Mouse (Mus musculus) embryo, embryonic 10 days (tissue): ENCODE measurements around the gene Il17c.

Source experiments
- DNase-seq: peaks from one replicate; pipeline ENCODE4 v3.0.0-alpha.2; 2015; ENCODE audit warnings: low spot score

Il17c gene

GRCm38 (mm10) chr8:122459218-122459900 is 37.5 kb downstream of the Il17c start:
- DNase-seq: no peak

GRCm38 (mm10) chr8:122459990-122460389 is 38.2 kb downstream of the Il17c start:
- no peak for DNase-seq

- DNase-seq: peak; percentile 52
Observed at GRCm38 (mm10) chr8:122460524-122461472, 39.0 kb downstream of the Il17c start, which contains the start of gene Snai3. Snai3 (minus strand) TSS chr8:122460733.

- no peak for DNase-seq
Observed at GRCm38 (mm10) chr8:122461473-122462148, 39.8 kb downstream of the Il17c start.

- DNase-seq: no peak
Observed at GRCm38 (mm10) chr8:122462510-122462909, 40.7 kb downstream of the Il17c start.

GRCm38 (mm10) chr8:122463651-122464640 is 42.1 kb downstream of the Il17c start:
- DNase-seq: no peak

- no peak for DNase-seq
Observed at GRCm38 (mm10) chr8:122464985-122465384, 43.2 kb downstream of the Il17c start.

GRCm38 (mm10) chr8:122467816-122468215 is 46.0 kb downstream of the Il17c start:
- no peak for DNase-seq

GRCm38 (mm10) chr8:122469407-122469806 is 47.6 kb downstream of the Il17c start:
- DNase-seq: no peak

GRCm38 (mm10) chr8:122469965-122470364 is 48.1 kb downstream of the Il17c start:
- DNase-seq: no peak

GRCm38 (mm10) chr8:122470691-122471090 is 48.9 kb downstream of the Il17c start:
- no peak for DNase-seq
